Mouse (Mus musculus) mature B cell (primary cell): ENCODE measurements around the gene Mdh1.

Experiments
- in situ Hi-C: fragments of 300-500 bp; cut with MboI; formaldehyde crosslinking; loops from 2 replicates; pipeline ENCODE4 v1.14.3; 2019

Gene Mdh1

GRCm38 (mm10) chr11:21571700-21572381 lies at the start of gene Mdh1, which contains the start of gene Wdpcp:
Gene Mdh1, minus strand, starts transcription at chr11:21572367.
Gene Wdpcp, plus strand, starts transcription at chr11:21572235.
- in situ Hi-C loops: no loop called here

GRCm38 (mm10) chr11:21615915-21616314 lies 43.7 kb upstream of the Mdh1 start:
- in situ Hi-C loops: no loop called here

- in situ Hi-C loops: no loop called here
Measured at GRCm38 (mm10) chr11:21602497-21602896, 30.3 kb upstream of the Mdh1 start.

- in situ Hi-C loops: no loop called here
Measured at GRCm38 (mm10) chr11:21583286-21583685, 11.1 kb upstream of the Mdh1 start.

GRCm38 (mm10) chr11:21581472-21581871 lies 9.3 kb upstream of the Mdh1 start:
- in situ Hi-C loops: no loop called here

- in situ Hi-C loops: no loop called here
Measured at GRCm38 (mm10) chr11:21570973-21571372, 1.2 kb downstream of the Mdh1 start.

GRCm38 (mm10) chr11:21570109-21570474 lies 2.1 kb downstream of the Mdh1 start:
- in situ Hi-C loops: no loop called here

GRCm38 (mm10) chr11:21569456-21570108 lies 2.6 kb downstream of the Mdh1 start:
- in situ Hi-C loops: no loop called here

- in situ Hi-C loops: no loop called here
Measured at GRCm38 (mm10) chr11:21569002-21569401, 3.2 kb downstream of the Mdh1 start.

GRCm38 (mm10) chr11:21567733-21568132 lies 4.4 kb downstream of the Mdh1 start:
- in situ Hi-C loops: no loop called here

GRCm38 (mm10) chr11:21566934-21567333 lies 5.2 kb downstream of the Mdh1 start:
- in situ Hi-C loops: no loop called here

GRCm38 (mm10) chr11:21564681-21565405 lies 7.3 kb downstream of the Mdh1 start:
- in situ Hi-C loops: no loop called here

- in situ Hi-C loops: no loop called here
Measured at GRCm38 (mm10) chr11:21563617-21564325, 8.4 kb downstream of the Mdh1 start.

- in situ Hi-C loops: no loop called here
Measured at GRCm38 (mm10) chr11:21561347-21561746, 10.8 kb downstream of the Mdh1 start.

GRCm38 (mm10) chr11:21559727-21560126 lies 12.4 kb downstream of the Mdh1 start:
- in situ Hi-C loops: no loop called here

GRCm38 (mm10) chr11:21552049-21552448 lies 20.1 kb downstream of the Mdh1 start:
- in situ Hi-C loops: no loop called here

- in situ Hi-C loops: no loop called here
Measured at GRCm38 (mm10) chr11:21550222-21551173, 21.7 kb downstream of the Mdh1 start.

- in situ Hi-C loops: no loop called here
Measured at GRCm38 (mm10) chr11:21549754-21550153, 22.4 kb downstream of the Mdh1 start.

GRCm38 (mm10) chr11:21549052-21549451 lies 23.1 kb downstream of the Mdh1 start:
- in situ Hi-C loops: no loop called here

GRCm38 (mm10) chr11:21547518-21547917 lies 24.6 kb downstream of the Mdh1 start:
- in situ Hi-C loops: no loop called here

GRCm38 (mm10) chr11:21546671-21547070 lies 25.5 kb downstream of the Mdh1 start:
- in situ Hi-C loops: no loop called here
